Mouse (Mus musculus) ES-E14 (cell line): ENCODE data around the gene Tssk2. TPM values are rescaled to one million over a fixed set of nuclear protein-coding genes. Genes with fewer than 3 reads are reported as not detected.

Experiments used
- DNase-seq: peaks from one replicate; pipeline ENCODE4 v3.0.0-alpha.2; 2013; ENCODE audit warnings: low read depth, low spot score
- H3K27ac ChIP-seq: 2 replicates; pipeline ENCODE4 v1.5.1; 2012; ENCODE audit warnings: low read depth, mild to moderate bottlenecking, low read length, moderate library complexity, mixed read lengths; ENCODE audit not compliant: poor library complexity, insufficient read depth, severe bottlenecking
- H3K36me3 ChIP-seq: 2 replicates; pipeline ENCODE4 v1.6.1; 2012; ENCODE audit warnings: mild to moderate bottlenecking, low read length, moderate library complexity, mixed read lengths; ENCODE audit not compliant: control insufficient read depth, poor library complexity, insufficient read depth, severe bottlenecking
- H3K4me1 ChIP-seq, 2 experiments: fragments of 150-350 bp in 1 of 2; sonication (generic) in 1 of 2; 2 replicates each; pipeline ENCODE4 v1.6.1; 2012; ENCODE audit warnings: low read length in 2 of 2, mild to moderate bottlenecking in 1 of 2, mixed read lengths in 1 of 2; ENCODE audit not compliant: control insufficient read depth in 2 of 2, insufficient read depth in 2 of 2, poor library complexity in 1 of 2
- H3K4me3 ChIP-seq, 2 experiments: fragments of 150-350 bp in 1 of 2; sonication (generic) in 1 of 2; 2 replicates each; pipeline ENCODE4 v1.5.1; 2012; ENCODE audit warnings: low read length in 2 of 2, low read depth in 1 of 2, mild to moderate bottlenecking in 1 of 2, mixed read lengths in 1 of 2; ENCODE audit not compliant: insufficient read depth in 1 of 2, poor library complexity in 1 of 2, severe bottlenecking in 1 of 2
- H3K9ac ChIP-seq: 2 replicates; pipeline ENCODE4 v1.6.1; 2012; ENCODE audit warnings: low read depth, mild to moderate bottlenecking, low read length, mixed read lengths; ENCODE audit not compliant: poor library complexity, insufficient read depth, severe bottlenecking
- H3K9me3 ChIP-seq: fragments of 150-350 bp; sonication (generic); 2 replicates; pipeline ENCODE4 v1.6.1; 2012; ENCODE audit warnings: low read depth, mild to moderate bottlenecking, low read length; ENCODE audit not compliant: control insufficient read depth, insufficient read depth
- CHD2 ChIP-seq: IDR thresholded peaks from 2 replicates; pipeline ENCODE4 v1.6.1; 2014; ENCODE audit warnings: mild to moderate bottlenecking, low read depth, low read length, inconsistent platforms
- HCFC1 ChIP-seq: IDR thresholded peaks from 2 replicates; pipeline ENCODE4 v1.6.1; 2012; ENCODE audit warnings: low read length, inconsistent platforms, borderline replicate concordance; ENCODE audit not compliant: insufficient read depth
- MAFK ChIP-seq: IDR thresholded peaks from 2 replicates; pipeline ENCODE4 v1.6.1; 2014; ENCODE audit warnings: mild to moderate bottlenecking, low read depth, low read length, inconsistent platforms; ENCODE audit not compliant: insufficient read depth
- ZC3H11A ChIP-seq: IDR thresholded peaks from 2 replicates; pipeline ENCODE4 v1.6.1; 2012; ENCODE audit warnings: low read depth, mild to moderate bottlenecking, inconsistent platforms, low read length, borderline replicate concordance
- ZNF384 ChIP-seq: IDR thresholded peaks from 2 replicates; pipeline ENCODE4 v1.6.1; 2012; ENCODE audit warnings: low read depth, low read length, inconsistent platforms
- in situ Hi-C, 2 experiments: fragments of 600-800 bp; cut with MboI; formaldehyde crosslinking; loops; one replicate each; pipeline ENCODE4 v1.15.1; 2025; ENCODE audit warnings: low sequenced_read_pairs in 2 of 2, inconsistent platforms in 1 of 2; ENCODE audit not compliant: unreplicated experiment in 2 of 2
- total RNA-seq: library from RNA; depleted of rRNA; stranded (reverse); fragments of 300-350 nt; gene quantifications from 2 replicates; pipeline ENCODE4 v1.2.3, GENCODE M21; 2012; rRNA removed

Tssk2 gene
- total RNA-seq, result 0.16 and 0.18 TPM in 2 replicates

GRCm38 (mm10) chr16:17898462-17898861, at the start of gene Tssk2, which contains the start of gene Dgcr2:
Gene Tssk2 (plus strand): TSS chr16:17898637.
Gene Dgcr2 (minus strand): TSS chr16:17898562.
- no peak for DNase-seq
- H3K36me3 ChIP-seq, result peaks cover 19% of the 10 kb centered on the region
- in situ Hi-C loops, result no loop called here

GRCm38 (mm10) chr16:17848928-17849327, 49.5 kb upstream of the Tssk2 start:
- H3K4me1 ChIP-seq, result no peaks in the 10 kb centered on the region
- no peak overlapping the region for H3K4me3 ChIP-seq
- no peak for DNase-seq
- H3K9ac ChIP-seq, result no peak overlapping the region
- H3K27ac ChIP-seq, result no peak overlapping the region
- no peaks in the 10 kb centered on the region for H3K9me3 ChIP-seq
- in situ Hi-C loops, result no loop called here
- TF ChIP-seq CHD2 (no peak), ZC3H11A (no peak), HCFC1 (no peak), MAFK (no peak), ZNF384 (no peak)
- H3K36me3 ChIP-seq, result peaks cover 37% of the 10 kb centered on the region

More at GRCm38 (mm10) chr16:17898462-17898861, at the start of gene Tssk2, which contains the start of gene Dgcr2:
- no peak within 1 kb of the TSS for H3K27ac ChIP-seq
- H3K4me3 ChIP-seq, result no peak within 1 kb of the TSS
- no peak within 1 kb of the TSS for H3K9ac ChIP-seq
- H3K4me1 ChIP-seq, result no peaks in the 10 kb centered on the region
- TF ChIP-seq HCFC1, result no peak
- no peak for TF ChIP-seq ZC3H11A
- no peak for TF ChIP-seq MAFK
- TF ChIP-seq ZNF384, result no peak
- no peak for TF ChIP-seq CHD2
- no peaks in the 10 kb centered on the region for H3K9me3 ChIP-seq

GRCm38 (mm10) chr16:17849486-17849885, 49.0 kb upstream of the Tssk2 start:
- DNase-seq, result no peak
- peaks cover 32% of the 10 kb centered on the region for H3K36me3 ChIP-seq

GRCm38 (mm10) chr16:17851331-17851730, 47.1 kb upstream of the Tssk2 start:
- H3K9ac ChIP-seq, result no peak overlapping the region
- peaks cover 28% of the 10 kb centered on the region for H3K36me3 ChIP-seq
- in situ Hi-C loops, result no loop called here
- no peaks in the 10 kb centered on the region for H3K4me1 ChIP-seq
- H3K27ac ChIP-seq, result no peak overlapping the region
- no peaks in the 10 kb centered on the region for H3K9me3 ChIP-seq
- no peak for DNase-seq
- H3K4me3 ChIP-seq, result no peak overlapping the region
- TF ChIP-seq ZC3H11A, result no peak
- no peak for TF ChIP-seq ZNF384
- TF ChIP-seq HCFC1, result no peak
- no peak for TF ChIP-seq MAFK
- TF ChIP-seq CHD2, result no peak

More at GRCm38 (mm10) chr16:17849486-17849885, 49.0 kb upstream of the Tssk2 start:
- Histone ChIP-seq H3K9ac (no peak overlapping the region), H3K4me3 (no peak overlapping the region), H3K27ac (no peak overlapping the region), H3K4me1 (no peaks in the 10 kb centered on the region), H3K9me3 (no peaks in the 10 kb centered on the region)
- in situ Hi-C loops, result no loop called here
- no peak for TF ChIP-seq ZC3H11A
- no peak for TF ChIP-seq CHD2
- no peak for TF ChIP-seq ZNF384
- no peak for TF ChIP-seq MAFK
- no peak for TF ChIP-seq HCFC1

GRCm38 (mm10) chr16:17851860-17852259, 46.6 kb upstream of the Tssk2 start:
- Histone ChIP-seq H3K9me3 (no peaks in the 10 kb centered on the region), H3K36me3 (peaks cover 31% of the 10 kb centered on the region), H3K27ac (no peak overlapping the region), H3K4me3 (no peak overlapping the region), H3K9ac (no peak overlapping the region), H3K4me1 (no peaks in the 10 kb centered on the region)
- in situ Hi-C loops, result no loop called here
- TF ChIP-seq HCFC1 (no peak), CHD2 (no peak), ZNF384 (no peak), ZC3H11A (no peak), MAFK (no peak)
- no peak for DNase-seq
